Mouse (Mus musculus) cortical plate, adult 2 months (tissue): Measurements from ENCODE around the gene St8sia1. TPM values are rescaled to one million over a fixed set of nuclear protein-coding genes. Genes with fewer than 3 reads are reported as not detected.

Experiments used
- H3K27ac ChIP-seq: fragments of 200-500 bp; 2 replicates; pipeline ENCODE4 v1.5.1; 2012; ENCODE audit warnings: low read length, control low read depth, inconsistent platforms; ENCODE audit not compliant: insufficient read depth
- H3K4me1 ChIP-seq: fragments of 200-500 bp; 2 replicates; pipeline ENCODE4 v1.6.1; 2011; ENCODE audit warnings: low read length; ENCODE audit not compliant: control insufficient read depth, insufficient read depth
- H3K4me3 ChIP-seq: fragments of 200-500 bp; 2 replicates; pipeline ENCODE4 v1.5.1; 2011; ENCODE audit warnings: mild to moderate bottlenecking, low read length, control low read depth; ENCODE audit not compliant: insufficient read depth
- CTCF ChIP-seq: fragments of 200-500 bp; IDR thresholded peaks from 2 replicates; pipeline ENCODE4 v1.5.1; 2011; ENCODE audit warnings: mild to moderate bottlenecking, control low read depth, low read length; ENCODE audit not compliant: insufficient read depth; ENCODE audit errors: extremely low read depth
- POLR2A ChIP-seq: fragments of 200-500 bp; IDR thresholded peaks from 2 replicates; pipeline ENCODE4 v1.6.1; 2011; ENCODE audit warnings: mild to moderate bottlenecking, low read length, control low read depth; ENCODE audit not compliant: insufficient read depth; ENCODE audit errors: extremely low read depth
- polyA plus RNA-seq: library from polyadenylated mRNA; depleted of rRNA; stranded (reverse); fragments of >200 nt; gene quantifications from 2 replicates; pipeline ENCODE4 v1.2.3, GENCODE M21; 2012

Gene St8sia1
- polyA plus RNA-seq, 1 experiment = 9.0 TPM

DNA sequence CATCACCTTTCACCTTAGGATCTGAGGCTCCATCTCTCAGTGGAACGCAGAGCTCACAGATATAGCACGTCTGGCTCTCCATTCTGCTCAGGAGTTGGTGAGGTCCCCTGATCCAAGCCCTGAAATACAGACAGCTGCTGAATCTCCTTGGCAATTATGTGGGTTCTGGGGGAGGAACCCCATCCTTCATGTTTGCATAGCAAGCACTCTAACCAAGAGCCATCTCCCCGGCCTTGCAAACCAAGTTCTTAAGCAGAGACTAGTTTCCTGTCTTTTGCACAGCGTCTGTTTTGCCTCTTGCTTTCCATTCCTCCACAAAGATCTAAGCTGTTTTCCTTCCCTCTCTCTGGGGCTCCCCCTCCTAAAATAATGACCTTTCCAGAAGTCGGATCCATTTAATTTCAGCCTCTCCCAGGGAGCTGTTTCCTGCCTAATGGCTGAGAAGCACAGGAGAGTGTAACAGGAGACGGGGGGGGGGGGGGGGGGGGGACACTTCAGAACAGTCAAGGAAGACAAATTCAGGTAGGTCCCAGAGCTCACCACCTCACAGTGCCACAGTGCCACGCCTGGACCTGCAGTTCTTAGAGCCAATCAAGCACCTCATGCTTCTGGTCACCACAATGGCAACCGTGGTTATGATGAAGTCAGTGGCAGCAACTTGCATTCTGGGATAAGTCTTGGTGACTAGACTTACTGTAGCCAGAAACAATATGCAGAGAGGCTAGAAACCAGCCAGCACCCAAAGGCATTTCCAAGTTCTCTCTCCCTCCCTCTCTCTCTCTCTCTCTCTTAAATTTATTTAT is 18.0 kb downstream of the St8sia1 start:
- peaks cover 8% of the 10 kb centered on the region for H3K4me1 ChIP-seq
- TF ChIP-seq CTCF (no peak), POLR2A (no peak)
- no peak overlapping the region for H3K27ac ChIP-seq
- no peak overlapping the region for H3K4me3 ChIP-seq

GRCm38 (mm10) chr6:142945461-142945860 is 18.8 kb downstream of the St8sia1 start:
- no peak for TF ChIP-seq CTCF
- TF ChIP-seq POLR2A = no peak
- H3K4me3 ChIP-seq = no peak overlapping the region
- no peak overlapping the region for H3K27ac ChIP-seq
- H3K4me1 ChIP-seq = peaks cover 8% of the 10 kb centered on the region

GRCm38 (mm10) chr6:142944470-142944869 is 19.8 kb downstream of the St8sia1 start:
- Histone ChIP-seq H3K4me1 (peaks cover 8% of the 10 kb centered on the region), H3K27ac (no peak overlapping the region), H3K4me3 (no peak overlapping the region)
- TF ChIP-seq CTCF = no peak
- no peak for TF ChIP-seq POLR2A

DNA sequence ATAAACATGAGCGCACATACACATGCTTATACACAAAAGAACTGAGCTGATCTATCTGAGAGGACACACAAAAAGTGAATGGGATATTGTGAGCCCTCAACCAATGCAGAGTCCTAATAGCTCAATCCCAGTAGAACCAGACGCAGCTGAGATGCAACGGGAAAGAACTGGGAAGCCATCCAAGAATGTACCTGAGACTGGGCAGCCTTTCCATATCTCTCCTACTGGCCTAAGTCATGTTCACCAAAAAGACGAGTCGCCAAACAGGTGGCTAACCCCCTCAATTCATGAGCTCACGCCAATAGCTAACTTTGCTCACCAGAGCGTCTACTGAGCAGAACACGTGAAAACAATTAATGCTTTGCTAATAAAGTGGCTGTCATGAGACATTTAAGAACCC is 20.8 kb downstream of the St8sia1 start:
- TF ChIP-seq CTCF (no peak), POLR2A (no peak)
- peaks cover 3% of the 10 kb centered on the region for H3K4me1 ChIP-seq

GRCm38 (mm10) chr6:142941596-142942381 is 22.5 kb downstream of the St8sia1 start:
- peaks cover 1% of the 10 kb centered on the region; the same call in 1 of the 2 replicates for H3K4me1 ChIP-seq
- H3K27ac ChIP-seq = no peak overlapping the region
- TF ChIP-seq POLR2A (no peak), CTCF (no peak)
- H3K4me3 ChIP-seq = no peak overlapping the region

More for the DNA sequence above, 20.8 kb downstream of the St8sia1 start:
- Histone ChIP-seq H3K27ac (no peak overlapping the region), H3K4me3 (no peak overlapping the region)

GRCm38 (mm10) chr6:142941078-142941477 is 23.2 kb downstream of the St8sia1 start:
- Histone ChIP-seq H3K4me3 (no peak overlapping the region), H3K27ac (no peak overlapping the region), H3K4me1 (no peaks in the 10 kb centered on the region)
- TF ChIP-seq CTCF (no peak), POLR2A (no peak)

- H3K27ac ChIP-seq = no peak overlapping the region
- TF ChIP-seq POLR2A = no peak
- no peak for TF ChIP-seq CTCF
- no peaks in the 10 kb centered on the region for H3K4me1 ChIP-seq
- H3K4me3 ChIP-seq = no peak overlapping the region
Observed at GRCm38 (mm10) chr6:142938549-142939345, 25.5 kb downstream of the St8sia1 start.

GRCm38 (mm10) chr6:142938074-142938473 is 26.2 kb downstream of the St8sia1 start:
- Histone ChIP-seq H3K27ac (no peak overlapping the region), H3K4me1 (no peaks in the 10 kb centered on the region), H3K4me3 (no peak overlapping the region)
- TF ChIP-seq CTCF = no peak
- TF ChIP-seq POLR2A = no peak

DNA sequence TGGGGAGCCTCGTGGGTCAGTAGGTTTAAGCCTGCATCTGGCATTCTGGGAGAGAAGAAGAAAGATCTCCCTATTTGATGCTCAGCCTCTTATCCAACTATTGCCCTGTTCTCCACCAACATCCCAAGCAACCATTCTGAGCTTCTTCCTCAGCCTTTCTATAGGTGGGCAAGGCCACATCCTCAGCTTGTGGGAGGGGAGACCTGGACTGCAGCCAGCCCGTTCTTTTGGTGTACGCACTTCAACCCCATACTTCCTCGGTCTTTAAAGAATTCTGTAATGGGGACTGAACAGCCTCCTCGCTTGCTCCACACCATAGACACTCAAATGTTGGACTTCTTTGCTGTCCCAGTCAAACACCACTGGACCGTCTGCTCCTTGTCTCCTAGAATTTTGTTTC is 31.7 kb downstream of the St8sia1 start:
- H3K4me3 ChIP-seq = no peak overlapping the region
- H3K27ac ChIP-seq = no peak overlapping the region
- peaks cover 2% of the 10 kb centered on the region; the same call in 1 of the 2 replicates for H3K4me1 ChIP-seq
- no peak for TF ChIP-seq POLR2A
- no peak for TF ChIP-seq CTCF

DNA sequence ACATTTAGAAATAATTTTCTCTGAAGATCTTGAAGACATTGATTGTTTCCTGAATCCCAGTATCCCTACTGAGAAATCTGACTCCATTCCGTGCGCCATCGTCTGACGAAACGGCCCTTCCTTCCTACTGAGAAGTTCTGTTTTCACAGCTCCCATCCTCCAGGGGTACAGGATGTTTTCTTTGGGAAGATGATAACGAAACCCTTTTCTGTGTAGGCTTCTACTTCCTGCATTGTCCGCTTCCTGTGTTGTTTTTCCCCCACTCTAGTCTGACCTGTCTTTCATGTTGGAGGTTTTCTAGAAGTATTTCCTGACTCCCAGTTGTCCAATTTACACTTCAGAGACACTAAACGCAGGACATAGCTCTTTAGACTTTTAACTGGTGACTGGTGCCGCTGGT is 32.1 kb downstream of the St8sia1 start:
- TF ChIP-seq POLR2A = no peak
- no peak for TF ChIP-seq CTCF
- H3K27ac ChIP-seq = no peak overlapping the region
- H3K4me3 ChIP-seq = no peak overlapping the region
- peaks cover 2% of the 10 kb centered on the region; the same call in 1 of the 2 replicates for H3K4me1 ChIP-seq
